Mouse (Mus musculus): ENCODE data around the gene Nr1h4. TPM values are rescaled to one million over a fixed set of nuclear protein-coding genes. Genes with fewer than 3 reads are reported as not detected.

Gene Nr1h4
- total RNA-seq, 1 experiment from 2014 or later, result 38.1 TPM

DNA sequence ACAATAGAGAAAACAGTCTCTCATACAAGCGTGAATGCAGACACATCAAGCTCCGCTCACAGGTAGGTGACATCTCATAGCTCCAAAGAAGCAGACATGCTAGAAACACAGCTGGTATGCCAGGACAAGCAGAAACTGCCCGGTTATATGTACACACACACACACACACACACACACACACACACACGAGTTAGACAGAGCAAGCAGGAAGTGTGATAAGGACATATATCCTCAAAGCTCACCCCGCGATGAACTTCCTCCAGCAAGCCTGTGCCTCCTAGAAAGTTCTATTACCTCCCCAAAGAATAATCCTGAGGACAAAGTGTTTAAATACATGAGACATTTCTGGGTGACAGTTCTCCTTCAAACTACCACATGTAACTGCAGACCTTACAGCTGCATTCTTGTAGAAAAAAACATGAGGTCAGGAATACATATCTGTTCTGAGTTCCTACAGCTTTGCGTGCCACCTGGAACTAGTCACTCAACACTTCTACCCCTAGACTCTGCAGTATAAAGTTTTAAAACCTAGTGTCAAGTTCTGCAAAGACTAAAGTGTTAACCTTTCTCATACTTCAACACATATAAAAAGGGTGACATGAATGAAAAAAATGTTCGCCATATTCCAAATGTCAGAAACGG, 11.5 kb downstream of the Nr1h4 start:
- DNase-seq, result no peak

DNA sequence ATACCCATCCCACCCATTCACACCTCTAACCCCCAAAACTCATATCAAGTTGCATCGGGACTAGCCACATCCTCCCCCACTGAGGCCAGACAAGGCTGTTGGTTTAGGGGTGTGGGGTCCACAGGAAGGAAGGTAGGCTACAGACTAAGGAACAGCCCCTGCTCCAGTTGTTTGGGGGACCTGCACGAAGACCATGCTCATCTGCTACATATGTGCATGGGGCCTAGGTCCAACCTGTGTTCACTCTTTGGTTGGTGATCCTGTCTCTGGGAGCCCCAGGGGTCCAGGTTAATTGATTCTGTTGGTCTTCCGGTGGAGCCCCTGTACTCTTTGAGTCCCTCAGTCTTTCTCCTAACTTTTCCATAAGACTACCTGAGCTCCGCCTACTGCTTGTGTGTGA, 13.0 kb downstream of the Nr1h4 start:
- no peak for DNase-seq

DNA sequence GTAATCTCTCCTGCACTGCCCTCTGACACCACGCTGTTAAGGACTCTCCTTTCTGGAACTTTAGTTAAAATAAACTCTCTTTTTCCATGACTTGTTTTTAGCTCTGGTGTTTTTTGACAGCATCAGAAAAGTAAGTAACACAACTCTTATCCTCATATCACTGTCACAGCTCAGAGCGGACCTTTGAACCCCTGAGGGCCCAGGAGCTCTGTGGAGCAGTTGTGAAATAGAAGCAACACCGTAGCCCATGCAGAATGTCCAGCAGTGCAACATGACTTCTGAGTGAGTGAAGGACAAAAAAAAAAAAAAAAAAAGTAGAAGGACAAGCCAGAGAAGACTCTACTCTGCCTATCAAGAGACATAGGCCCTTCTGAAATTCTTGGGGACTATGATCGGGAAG, 14.2 kb downstream of the Nr1h4 start:
- DNase-seq, result no peak

DNA sequence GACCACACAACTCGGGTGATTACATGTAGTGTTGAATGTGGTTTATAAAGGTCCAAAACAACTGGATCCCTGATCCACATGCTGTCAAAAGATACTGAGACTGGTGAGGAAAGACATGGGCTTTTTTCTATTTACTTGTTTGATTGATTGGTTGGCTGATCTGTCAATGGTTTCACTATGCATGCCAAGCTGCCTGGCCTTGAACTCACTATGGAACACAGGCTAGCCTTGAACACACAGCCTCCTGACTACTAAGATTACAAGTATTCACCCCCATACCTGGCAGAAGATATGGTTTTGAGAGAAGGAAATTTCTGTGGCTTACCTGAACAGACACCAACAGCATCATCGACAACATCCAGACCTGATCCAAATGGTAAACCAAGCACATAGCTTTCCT, 15.0 kb downstream of the Nr1h4 start:
- DNase-seq, result no peak

DNA sequence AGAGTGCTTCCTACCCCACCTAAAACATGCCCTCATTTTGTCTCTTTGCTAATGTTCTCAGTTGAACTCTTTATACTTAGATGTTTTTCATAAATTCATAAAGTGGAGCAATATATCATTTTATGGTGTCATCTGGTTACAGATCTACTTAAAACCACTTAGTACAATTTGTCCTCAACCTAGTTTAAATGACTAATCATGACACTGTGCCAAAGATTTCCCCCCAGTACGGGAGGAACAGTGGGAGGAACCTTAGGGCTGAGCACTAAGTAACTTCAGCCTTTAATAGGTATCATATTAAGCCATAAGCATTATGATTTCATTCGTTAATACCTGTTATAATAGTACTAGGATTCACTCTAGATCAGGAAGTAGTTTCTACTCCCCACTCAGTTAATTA, 17.6 kb downstream of the Nr1h4 start:
- no peak for DNase-seq

DNA sequence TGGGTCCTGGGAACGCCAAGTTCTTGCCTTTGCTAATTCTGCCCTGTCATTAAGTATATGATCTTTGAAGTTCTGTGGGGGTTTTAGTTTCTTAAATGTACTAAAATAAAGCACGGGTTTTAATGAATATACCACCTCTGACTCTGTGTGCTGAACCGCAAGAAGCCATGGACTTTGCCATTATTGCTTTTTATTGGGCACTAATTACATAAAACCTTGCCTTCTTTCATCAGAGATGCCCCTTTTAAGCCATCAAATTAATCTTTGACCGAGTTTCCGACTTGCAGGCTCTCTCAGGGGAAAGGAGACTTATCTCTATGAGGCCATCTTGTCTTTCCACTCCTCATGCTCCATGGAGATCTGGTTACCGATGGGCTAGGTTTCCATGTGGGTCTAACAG, 20.8 kb downstream of the Nr1h4 start:
- DNase-seq, result no peak

DNA sequence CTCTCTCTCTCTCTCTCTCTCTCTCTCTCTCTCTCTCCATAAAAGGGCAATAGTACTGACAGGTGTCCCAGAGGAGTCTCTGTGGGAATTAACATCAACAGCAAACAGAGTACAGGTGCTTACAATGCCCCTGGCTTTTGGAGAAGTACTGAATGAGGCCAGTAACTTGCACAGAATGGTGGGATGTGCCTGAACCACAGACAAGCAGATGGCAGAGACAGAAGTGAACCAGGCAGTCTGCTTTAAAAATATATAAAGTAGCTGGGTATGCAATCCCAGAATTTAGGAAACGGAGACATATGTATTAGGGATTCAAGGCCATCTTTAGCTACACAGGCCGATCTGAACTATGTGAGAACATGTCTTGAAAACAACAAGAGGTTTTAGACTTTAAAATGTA, 22.8 kb downstream of the Nr1h4 start:
- no peak for DNase-seq

DNA sequence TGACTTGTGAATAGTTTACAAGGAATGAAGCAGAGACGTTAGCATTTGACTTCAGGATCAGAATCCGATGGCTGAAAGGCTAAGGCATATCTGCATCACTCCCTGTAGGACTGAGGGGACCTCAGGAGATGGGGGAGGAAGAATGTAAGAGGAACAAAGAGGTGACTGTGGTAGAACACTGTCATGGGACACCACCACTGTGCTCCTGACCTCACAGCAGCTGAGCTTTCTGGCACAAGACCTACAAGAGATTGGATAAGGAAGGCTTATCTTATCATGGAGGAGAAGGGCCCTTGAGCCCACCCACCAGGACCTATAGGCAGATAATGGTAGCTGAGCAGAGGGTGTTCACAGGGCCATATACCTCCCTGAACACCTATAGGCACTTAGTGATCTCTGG, 24.8 kb downstream of the Nr1h4 start:
- DNase-seq, result no peak

DNA sequence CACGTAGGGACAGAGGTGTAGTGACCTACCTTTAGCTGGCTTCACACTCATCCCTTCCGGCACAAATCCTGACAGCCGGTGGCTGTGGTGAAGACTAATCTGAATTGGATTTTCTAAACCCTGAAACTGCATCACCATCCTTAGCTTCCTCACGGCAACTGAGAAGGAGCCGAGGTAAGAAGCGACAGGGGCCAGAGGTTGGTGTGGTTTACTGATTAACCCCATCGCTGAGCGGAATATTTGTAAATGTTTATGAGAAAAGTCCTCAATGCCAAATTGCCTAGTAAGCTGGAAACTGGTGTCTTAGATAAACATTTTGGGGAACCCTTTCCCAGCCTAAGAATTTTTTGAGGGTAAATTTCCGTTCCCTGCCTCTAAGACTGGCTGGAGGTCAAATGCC, 26.9 kb downstream of the Nr1h4 start:
- no peak for DNase-seq

DNA sequence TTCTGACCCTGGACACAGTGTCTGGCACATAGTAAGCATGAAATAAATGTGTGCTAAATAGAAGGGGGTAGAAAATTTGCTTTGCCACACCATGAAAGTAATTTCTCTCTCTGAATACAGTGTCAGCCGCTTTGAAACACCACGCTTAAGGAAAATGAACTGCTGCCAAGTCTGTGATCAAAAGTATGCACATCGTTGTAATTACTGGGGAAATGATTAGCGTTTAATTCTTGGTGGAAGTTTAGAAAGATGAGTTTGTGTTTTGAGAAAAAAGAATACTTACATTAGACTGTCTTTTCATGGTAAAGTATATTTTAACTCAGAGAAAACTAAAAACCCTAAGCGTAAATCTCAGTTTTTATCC, 27.8 kb downstream of the Nr1h4 start:
- no peak for DNase-seq

DNA sequence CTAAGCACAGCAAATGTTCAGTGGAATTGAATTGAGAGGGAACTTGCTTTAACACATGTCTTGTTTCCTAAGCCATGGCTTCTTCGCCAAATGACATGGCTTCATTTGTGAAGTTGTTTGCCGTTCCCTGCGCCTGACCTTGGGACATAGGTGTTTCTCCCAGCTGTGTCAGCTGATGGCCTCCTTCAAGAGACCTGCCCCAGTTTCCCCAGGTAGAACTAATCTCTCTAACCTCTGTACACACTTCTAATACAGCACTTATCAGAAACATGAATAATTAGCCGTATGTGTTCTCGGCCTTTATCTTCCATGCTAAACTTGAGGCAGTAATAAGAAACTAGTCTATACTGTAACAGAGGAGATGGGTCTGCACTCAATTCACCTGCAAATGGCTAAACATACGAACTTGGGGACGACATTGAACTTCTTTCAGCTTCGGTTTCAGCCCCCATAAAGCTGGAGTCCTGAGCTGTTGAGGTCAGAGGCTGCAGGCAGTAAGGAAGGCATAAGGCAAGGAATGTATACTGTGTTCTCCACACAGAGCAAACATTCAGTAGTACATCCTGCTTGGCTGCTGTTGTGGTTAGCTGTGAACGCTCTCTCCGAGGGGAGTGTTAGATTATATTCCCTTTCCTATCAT, 28.3 kb downstream of the Nr1h4 start:
- DNase-seq, result no peak

DNA sequence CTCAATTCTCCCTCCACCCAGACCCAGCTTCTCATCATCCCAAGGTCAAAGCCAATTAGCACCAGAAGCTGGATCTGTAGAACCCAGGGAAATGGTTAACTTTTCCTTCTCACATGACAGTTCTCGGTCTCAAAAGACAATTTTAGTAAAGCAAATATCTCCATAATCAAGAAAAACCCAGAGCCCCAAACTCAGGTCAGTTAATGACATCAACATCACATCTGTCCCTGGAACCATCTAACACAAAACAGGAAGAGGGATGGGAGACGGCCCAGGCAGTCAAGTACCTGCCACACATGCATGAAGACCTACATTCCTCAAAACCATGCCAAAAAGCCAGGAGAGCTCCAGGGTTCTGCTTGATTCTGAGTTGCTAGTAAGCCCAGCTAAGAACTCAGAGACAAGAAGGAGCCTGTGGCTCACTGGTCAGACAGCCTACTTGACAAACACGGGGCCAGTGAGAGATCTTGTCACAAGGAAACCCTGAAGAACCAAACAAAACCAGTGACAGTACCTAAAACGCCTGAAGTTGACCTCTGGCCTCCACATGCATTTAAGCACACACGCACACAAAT, 30.3 kb downstream of the Nr1h4 start:
- no peak for DNase-seq

DNA sequence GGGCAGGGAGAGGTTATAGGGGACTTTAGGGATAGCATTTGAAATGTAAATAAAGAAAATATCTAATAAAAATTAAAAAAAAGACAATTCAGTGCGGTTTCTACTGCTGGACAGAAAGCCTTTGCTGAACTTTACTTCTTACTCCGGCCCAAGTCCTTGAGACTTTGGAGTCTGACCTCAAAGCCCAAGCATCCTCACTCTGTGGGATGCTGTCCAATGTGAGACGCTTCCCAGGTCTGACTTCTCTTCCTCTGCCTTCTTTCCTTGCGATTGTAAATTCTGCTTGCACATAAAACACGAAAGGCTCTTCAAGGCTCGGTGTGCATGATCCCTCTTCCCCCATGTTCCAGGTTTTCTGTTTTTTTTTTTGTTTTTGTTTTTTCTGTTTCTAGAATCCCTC, 31.5 kb downstream of the Nr1h4 start:
- no peak for DNase-seq

DNA sequence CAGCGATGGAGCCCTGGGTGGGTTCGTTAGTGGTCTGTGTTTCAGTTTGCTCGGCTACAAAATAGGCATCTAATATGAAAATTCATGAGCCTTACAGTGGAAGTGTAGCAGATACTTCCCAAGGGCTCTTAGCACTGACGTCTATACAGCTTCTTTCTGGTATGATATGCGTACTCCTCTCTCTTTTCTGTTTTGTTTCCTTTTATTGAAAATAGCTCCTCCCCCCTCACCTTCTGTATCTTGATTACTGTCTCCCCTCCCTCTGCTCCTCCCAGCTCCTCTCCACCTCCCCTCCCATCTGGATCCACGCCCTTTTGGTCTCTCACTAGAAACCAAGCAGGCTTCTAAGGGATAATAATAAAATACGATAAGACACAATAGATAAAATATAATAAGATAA, 37.8 kb downstream of the Nr1h4 start:
- no peak for DNase-seq

DNA sequence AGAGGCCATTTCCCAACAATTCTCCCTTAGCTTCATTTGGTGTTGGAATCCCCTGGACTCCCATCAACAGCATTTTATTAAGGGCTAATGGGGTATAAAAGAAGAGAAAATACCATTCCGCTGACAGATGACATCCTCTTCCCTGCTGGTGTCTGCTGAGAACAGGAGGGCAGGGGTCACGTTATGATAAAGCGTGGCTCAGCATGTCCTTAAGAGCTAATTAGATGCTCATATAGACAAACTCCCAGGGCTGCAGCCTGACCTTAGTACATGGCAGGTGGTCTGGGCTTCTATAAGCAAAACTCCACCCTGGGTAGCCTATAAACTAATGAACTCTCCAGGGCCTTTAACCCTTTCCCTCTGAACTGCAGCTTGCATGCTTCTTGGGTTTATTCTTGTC, 42.1 kb downstream of the Nr1h4 start:
- DNase-seq, result no peak

DNA sequence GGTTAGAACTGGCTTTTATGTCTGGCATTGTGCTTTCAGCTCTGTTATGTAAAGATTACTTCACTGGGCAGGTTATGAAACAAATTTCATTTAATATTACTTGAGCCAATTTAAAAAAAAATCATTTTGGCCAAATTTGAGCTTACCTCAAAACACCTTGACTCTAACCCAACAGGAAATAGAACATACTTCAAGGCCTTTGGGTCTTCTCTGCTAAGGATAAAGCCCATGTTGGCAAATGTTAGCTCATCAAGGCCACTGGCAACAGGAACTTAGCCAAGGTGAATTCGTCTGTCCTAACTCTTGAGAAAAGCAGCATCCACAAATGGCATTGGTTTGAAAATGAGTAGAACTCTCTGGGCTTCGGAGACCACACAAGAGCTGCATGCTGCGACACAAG, 43.1 kb downstream of the Nr1h4 start:
- no peak for DNase-seq

DNA sequence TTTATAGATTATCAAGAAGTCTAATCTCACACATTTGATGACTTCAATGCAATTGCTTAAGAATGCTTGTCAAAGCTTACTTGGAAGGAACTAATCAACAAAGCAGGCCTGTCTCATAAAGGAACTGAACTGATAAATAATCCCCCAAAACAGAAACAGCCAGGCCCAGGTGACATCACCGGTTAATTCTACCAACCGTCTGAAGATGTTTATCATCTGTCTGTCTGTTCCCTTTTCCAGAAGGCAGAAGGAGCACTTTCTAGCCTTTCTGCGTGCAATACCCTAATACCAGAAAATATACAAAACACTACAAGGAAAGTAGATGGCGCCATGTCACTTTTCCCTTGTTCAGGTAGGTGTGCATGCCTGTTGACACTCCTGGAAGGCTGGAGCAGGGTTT, 43.9 kb downstream of the Nr1h4 start:
- no peak for DNase-seq

DNA sequence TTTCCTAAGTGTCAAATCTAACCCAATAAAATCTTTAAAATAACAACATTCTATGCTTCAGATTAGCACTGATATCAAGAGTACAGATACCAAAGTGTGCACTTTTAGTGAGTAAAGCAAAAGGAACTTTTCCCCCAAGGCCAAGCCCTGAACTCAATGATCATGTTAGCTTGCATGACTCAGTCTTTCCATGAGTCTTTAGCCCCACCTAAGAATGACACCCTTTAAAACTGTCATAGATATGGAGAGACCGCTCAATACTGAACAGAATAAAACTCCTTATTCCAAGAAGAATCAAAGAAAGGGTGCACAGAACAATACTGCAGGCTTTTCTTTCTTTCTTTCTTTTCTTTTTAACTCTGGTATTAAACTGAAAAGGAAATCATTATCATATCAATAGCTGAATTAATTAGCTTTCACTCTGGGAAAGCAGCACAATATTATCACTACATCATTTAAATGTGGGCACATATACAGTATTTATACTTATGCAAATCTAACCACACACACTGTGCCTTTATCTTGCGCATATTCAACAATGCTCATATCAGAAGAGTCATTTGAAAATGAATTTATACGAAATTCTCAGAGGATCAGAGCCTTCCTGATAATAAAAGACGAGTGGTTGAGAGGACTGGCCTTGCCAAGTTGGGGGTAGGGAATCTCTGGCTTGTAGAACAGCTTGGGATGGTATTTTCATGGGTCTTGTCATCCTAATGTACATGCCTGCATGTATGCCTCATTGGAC, 46.2 kb downstream of the Nr1h4 start:
- no peak for DNase-seq

DNA sequence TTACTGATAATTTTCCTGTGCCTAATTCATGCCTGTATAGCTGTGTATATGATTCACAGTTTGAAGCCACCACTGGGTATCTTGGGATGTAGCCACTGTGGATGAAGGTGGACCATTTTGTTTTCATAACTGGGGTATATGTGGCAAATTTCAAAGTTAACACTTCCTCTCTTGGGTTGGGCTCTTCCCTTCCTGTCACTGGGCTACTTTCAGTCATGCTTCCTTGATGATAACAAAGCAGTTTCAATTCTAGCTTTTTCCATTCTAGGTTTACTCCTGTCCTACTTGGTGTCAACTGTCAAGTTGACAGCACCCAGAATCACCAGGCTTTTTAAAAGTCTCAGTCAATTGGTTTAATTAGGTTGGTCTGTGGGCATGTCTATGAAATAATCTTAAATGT, 48.5 kb downstream of the Nr1h4 start:
- no peak for DNase-seq

DNA sequence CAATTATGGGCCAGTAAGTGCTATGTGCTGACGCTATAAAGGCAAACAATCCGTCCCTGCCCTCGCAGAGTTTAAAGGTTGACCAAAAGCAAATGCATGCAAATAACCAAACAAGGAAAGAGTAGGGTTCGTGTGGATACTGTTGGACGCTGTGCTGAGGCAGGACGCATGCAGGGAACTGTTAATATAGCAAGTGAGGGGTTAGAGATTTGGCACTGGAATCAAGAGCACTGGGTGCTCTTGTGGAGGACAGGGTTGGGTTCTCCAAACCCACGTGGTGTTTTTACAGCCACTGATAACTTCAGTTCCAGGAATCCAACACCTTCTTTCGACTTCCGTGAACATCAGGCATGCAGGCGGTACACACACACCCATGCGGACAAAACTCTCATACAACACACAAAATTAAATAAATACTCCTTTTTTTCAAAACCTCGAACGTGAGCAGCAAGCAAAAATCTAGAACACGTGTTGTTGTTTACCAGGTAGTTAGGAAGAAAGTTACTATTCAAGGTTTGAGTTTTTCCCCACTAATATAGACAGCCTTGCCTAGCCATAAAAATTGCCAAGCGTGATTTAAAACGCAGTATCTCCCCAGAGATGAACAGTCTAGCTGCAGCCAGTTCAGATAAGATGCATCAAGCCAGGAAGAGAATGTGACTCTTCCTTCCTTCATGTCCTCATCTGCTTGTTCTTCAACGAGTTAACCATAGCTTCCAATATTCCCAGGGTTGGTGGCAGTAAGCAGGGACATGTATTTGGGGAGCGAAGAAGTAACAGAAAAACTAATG, 49.4 kb downstream of the Nr1h4 start:
- no peak for DNase-seq

DNA sequence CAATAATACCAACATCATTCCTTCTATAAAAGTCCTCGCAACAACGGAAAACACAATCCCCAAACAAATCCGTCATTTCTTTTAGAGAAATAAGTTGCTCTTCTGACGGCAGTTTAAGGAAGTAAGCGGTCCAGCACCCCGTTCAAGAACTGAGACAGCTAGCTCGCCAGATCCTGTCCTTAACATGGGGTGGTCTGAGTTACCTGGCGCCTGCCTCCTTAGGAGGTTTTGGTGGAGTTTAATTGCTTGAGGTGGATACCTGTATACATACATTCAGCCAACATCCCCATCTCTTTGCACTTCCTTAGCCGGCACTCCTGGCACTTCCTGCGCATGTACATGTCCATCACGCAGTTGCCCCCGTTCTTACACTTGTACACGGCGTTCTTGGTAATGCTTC, 50.3 kb downstream of the Nr1h4 start:
- no peak for DNase-seq

DNA sequence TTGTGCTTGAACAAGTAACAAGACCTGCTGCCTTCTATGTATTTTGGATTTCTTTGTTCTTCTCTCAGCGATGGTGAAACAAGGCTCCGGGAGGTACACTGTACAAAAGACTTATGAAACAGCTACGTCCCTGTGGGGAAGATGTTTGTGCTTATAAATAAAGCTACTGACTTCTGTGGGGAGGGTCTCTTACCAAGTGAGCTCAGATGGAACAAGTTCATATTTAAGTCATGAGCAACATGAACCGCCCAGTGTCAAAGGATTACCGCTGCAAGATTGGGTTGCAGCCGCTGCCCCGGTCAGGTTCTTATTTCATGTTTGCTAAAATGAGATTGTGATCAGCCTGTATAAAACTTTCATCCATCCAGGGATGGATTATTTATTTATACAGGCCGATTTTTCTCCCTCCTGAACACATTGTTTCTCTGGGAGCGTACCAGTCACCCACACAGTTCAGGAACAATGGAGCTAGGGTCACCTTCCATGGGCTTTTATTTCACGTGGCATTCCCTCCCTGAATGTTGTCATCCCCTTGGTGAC, 51.2 kb downstream of the Nr1h4 start:
- DNase-seq, result no peak

DNA sequence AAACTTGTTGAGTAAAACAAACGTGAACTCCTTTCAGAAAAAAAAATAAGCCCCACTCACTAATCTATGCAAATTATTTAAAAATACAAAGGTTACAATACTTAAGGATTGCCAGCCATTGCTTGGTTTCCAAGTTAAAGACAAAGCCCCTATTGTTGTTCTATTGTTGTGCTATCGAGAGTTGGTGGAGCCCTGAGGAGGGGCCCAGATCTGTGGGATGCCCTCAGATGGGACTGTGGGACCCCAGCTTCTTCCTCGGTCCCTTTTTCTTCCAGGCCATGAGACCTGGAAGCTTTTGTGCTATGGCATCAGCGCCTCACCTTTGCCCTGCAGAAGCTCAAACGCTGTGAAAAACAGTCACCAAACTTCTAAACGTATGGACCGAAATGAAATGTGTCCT, 51.7 kb downstream of the Nr1h4 start:
- no peak for DNase-seq
